Mouse (Mus musculus): ENCODE measurements around the gene Upb1. TPM values are rescaled to one million over a fixed set of nuclear protein-coding genes. Genes with fewer than 3 reads are reported as not detected.
A peak's percentile ranks its signal among the peaks of the same experiment; 100 is the strongest.
"Not testable (repeated sequence)": the region's sequence is repeated elsewhere in the genome, so short reads cannot be mapped to it uniquely, and the experiment has no call there.

The Upb1 gene
- total RNA-seq, 1 experiment: 0.62 TPM

GRCm38 (mm10) chr10:75364796-75365195 lies 36.1 kb upstream of the Upb1 start:
- H3K36me3 ChIP-seq (ENCODE audit: control insufficient read depth, insufficient read depth, low read length, poor library complexity, severe bottlenecking): no peaks in the 10 kb centered on the region
- DNase-seq (ENCODE audit: low read depth, low spot score): no peak
- H3K4me3 ChIP-seq (ENCODE audit: insufficient read depth in 1 of 2, low read depth in 1 of 2, low read length in 2 of 2, poor library complexity in 1 of 2, severe bottlenecking in 1 of 2): peak overlapping the region in 1 of 2 experiments; percentile 96; a peak in 2 of 4 replicates
- no peak overlapping the region for H3K9ac ChIP-seq (ENCODE audit: insufficient read depth, low read depth, low read length, poor library complexity, severe bottlenecking)
- no peak for TF ChIP-seq MAFK (IDR thresholded peaks at IDR 0.05; ENCODE audit: insufficient read depth, low read depth, low read length)
- no peak for TF ChIP-seq HCFC1 (IDR thresholded peaks at IDR 0.05; ENCODE audit: borderline replicate concordance, insufficient read depth, low read length)
- TF ChIP-seq CHD2 (IDR thresholded peaks at IDR 0.05; ENCODE audit: low read depth, low read length): no peak
- in situ Hi-C loops (cut with MboI; ENCODE audit: low sequenced_read_pairs in 2 of 2, unreplicated experiment in 2 of 2): no loop called here
- no peak overlapping the region for H3K27ac ChIP-seq (ENCODE audit: insufficient read depth, low read depth, low read length, poor library complexity, severe bottlenecking)
- H3K4me1 ChIP-seq (ENCODE audit: control insufficient read depth in 2 of 2, insufficient read depth in 2 of 2, low read length in 2 of 2, poor library complexity in 1 of 2): peaks cover 0 to 2% of the 10 kb centered on the region in 2 experiments; a peak in 1 of 4 replicates
- no peaks in the 10 kb centered on the region for H3K9me3 ChIP-seq (ENCODE audit: control insufficient read depth, insufficient read depth, low read depth, low read length)

- Histone ChIP-seq H3K4me3 (ENCODE audit: insufficient read depth in 1 of 2, low read depth in 1 of 2, low read length in 2 of 2, poor library complexity in 1 of 2, severe bottlenecking in 1 of 2) (peak overlapping the region; percentile 60 to 96), H3K27ac (ENCODE audit: insufficient read depth, low read depth, low read length, poor library complexity, severe bottlenecking) (no peak overlapping the region)
Measured at GRCm38 (mm10) chr10:75365231-75365633, 35.7 kb upstream of the Upb1 start.

GRCm38 (mm10) chr10:75373655-75374351 lies 27.1 kb upstream of the Upb1 start:
- H3K4me1 ChIP-seq (ENCODE audit: control insufficient read depth in 2 of 2, insufficient read depth in 2 of 2, low read length in 2 of 2, poor library complexity in 1 of 2); H3K27ac ChIP-seq (ENCODE audit: insufficient read depth, low read depth, low read length, poor library complexity, severe bottlenecking); DNase-seq (ENCODE audit: low read depth, low spot score); in situ Hi-C loops (cut with MboI; ENCODE audit: low sequenced_read_pairs in 2 of 2, unreplicated experiment in 2 of 2); H3K36me3 ChIP-seq (ENCODE audit: control insufficient read depth, insufficient read depth, low read length, poor library complexity, severe bottlenecking); H3K9me3 ChIP-seq (ENCODE audit: control insufficient read depth, insufficient read depth, low read depth, low read length); H3K9ac ChIP-seq (ENCODE audit: insufficient read depth, low read depth, low read length, poor library complexity, severe bottlenecking); H3K4me3 ChIP-seq (ENCODE audit: insufficient read depth in 1 of 2, low read depth in 1 of 2, low read length in 2 of 2, poor library complexity in 1 of 2, severe bottlenecking in 1 of 2): not testable (repeated sequence)

More at GRCm38 (mm10) chr10:75365231-75365633, 35.7 kb upstream of the Upb1 start:
- DNase-seq (ENCODE audit: low read depth, low spot score): peak; percentile 26
- no peaks in the 10 kb centered on the region for H3K36me3 ChIP-seq (ENCODE audit: control insufficient read depth, insufficient read depth, low read length, poor library complexity, severe bottlenecking)
- in situ Hi-C loops (cut with MboI; ENCODE audit: low sequenced_read_pairs in 2 of 2, unreplicated experiment in 2 of 2): no loop called here
- no peaks in the 10 kb centered on the region for H3K9me3 ChIP-seq (ENCODE audit: control insufficient read depth, insufficient read depth, low read depth, low read length)
- peak overlapping the region; percentile 78 for H3K9ac ChIP-seq (ENCODE audit: insufficient read depth, low read depth, low read length, poor library complexity, severe bottlenecking)
- H3K4me1 ChIP-seq (ENCODE audit: control insufficient read depth in 2 of 2, insufficient read depth in 2 of 2, low read length in 2 of 2, poor library complexity in 1 of 2): peaks cover 0 to 2% of the 10 kb centered on the region in 2 experiments; a peak in 1 of 4 replicates
- TF ChIP-seq HCFC1 (IDR thresholded peaks at IDR 0.05; ENCODE audit: borderline replicate concordance, insufficient read depth, low read length) (no peak), CHD2 (IDR thresholded peaks at IDR 0.05; ENCODE audit: low read depth, low read length) (peak; percentile 76)

- no peaks in the 10 kb centered on the region for H3K4me1 ChIP-seq (ENCODE audit: control insufficient read depth in 2 of 2, insufficient read depth in 2 of 2, low read length in 2 of 2, poor library complexity in 1 of 2)
- TF ChIP-seq MAFK (IDR thresholded peaks at IDR 0.05; ENCODE audit: insufficient read depth, low read depth, low read length): no peak
- TF ChIP-seq ZNF384 (IDR thresholded peaks at IDR 0.05; ENCODE audit: low read depth, low read length): no peak
- no peak for TF ChIP-seq HCFC1 (IDR thresholded peaks at IDR 0.05; ENCODE audit: borderline replicate concordance, insufficient read depth, low read length)
- TF ChIP-seq ZC3H11A (IDR thresholded peaks at IDR 0.05; ENCODE audit: borderline replicate concordance, low read depth, low read length): no peak
- no peak for TF ChIP-seq CHD2 (IDR thresholded peaks at IDR 0.05; ENCODE audit: low read depth, low read length)
- no peaks in the 10 kb centered on the region for H3K9me3 ChIP-seq (ENCODE audit: control insufficient read depth, insufficient read depth, low read depth, low read length)
- DNase-seq (ENCODE audit: low read depth, low spot score): no peak
- no peak overlapping the region for H3K4me3 ChIP-seq (ENCODE audit: insufficient read depth in 1 of 2, low read depth in 1 of 2, low read length in 2 of 2, poor library complexity in 1 of 2, severe bottlenecking in 1 of 2)
- in situ Hi-C loops (cut with MboI; ENCODE audit: low sequenced_read_pairs in 2 of 2, unreplicated experiment in 2 of 2): no loop called here
- no peaks in the 10 kb centered on the region for H3K36me3 ChIP-seq (ENCODE audit: control insufficient read depth, insufficient read depth, low read length, poor library complexity, severe bottlenecking)
- H3K9ac ChIP-seq (ENCODE audit: insufficient read depth, low read depth, low read length, poor library complexity, severe bottlenecking): no peak overlapping the region
- no peak overlapping the region for H3K27ac ChIP-seq (ENCODE audit: insufficient read depth, low read depth, low read length, poor library complexity, severe bottlenecking)
Measured at GRCm38 (mm10) chr10:75378688-75379087, 22.2 kb upstream of the Upb1 start.

GRCm38 (mm10) chr10:75390156-75390555 lies 10.8 kb upstream of the Upb1 start:
- Histone ChIP-seq H3K9ac (ENCODE audit: insufficient read depth, low read depth, low read length, poor library complexity, severe bottlenecking) (no peak overlapping the region), H3K4me1 (ENCODE audit: control insufficient read depth in 2 of 2, insufficient read depth in 2 of 2, low read length in 2 of 2, poor library complexity in 1 of 2) (no peaks in the 10 kb centered on the region), H3K4me3 (ENCODE audit: insufficient read depth in 1 of 2, low read depth in 1 of 2, low read length in 2 of 2, poor library complexity in 1 of 2, severe bottlenecking in 1 of 2) (no peak overlapping the region), H3K36me3 (ENCODE audit: control insufficient read depth, insufficient read depth, low read length, poor library complexity, severe bottlenecking) (no peaks in the 10 kb centered on the region), H3K9me3 (ENCODE audit: control insufficient read depth, insufficient read depth, low read depth, low read length) (no peaks in the 10 kb centered on the region), H3K27ac (ENCODE audit: insufficient read depth, low read depth, low read length, poor library complexity, severe bottlenecking) (no peak overlapping the region)
- in situ Hi-C loops (cut with MboI; ENCODE audit: low sequenced_read_pairs in 2 of 2, unreplicated experiment in 2 of 2): no loop called here
- TF ChIP-seq MAFK (IDR thresholded peaks at IDR 0.05; ENCODE audit: insufficient read depth, low read depth, low read length) (no peak), HCFC1 (IDR thresholded peaks at IDR 0.05; ENCODE audit: borderline replicate concordance, insufficient read depth, low read length) (no peak), ZNF384 (IDR thresholded peaks at IDR 0.05; ENCODE audit: low read depth, low read length) (no peak), ZC3H11A (IDR thresholded peaks at IDR 0.05; ENCODE audit: borderline replicate concordance, low read depth, low read length) (no peak), CHD2 (IDR thresholded peaks at IDR 0.05; ENCODE audit: low read depth, low read length) (no peak)
- DNase-seq (ENCODE audit: low read depth, low spot score): no peak

Data from ES-E14 (cell line).